Mouse (Mus musculus): ENCODE measurements at regions not wholly inside any gene's neighbourhood (a gene's known extent, or its start where the extent isn't known, plus 50 kb on each side); places are given as distances from the start of the nearest gene placed in this dataset.

DNA sequence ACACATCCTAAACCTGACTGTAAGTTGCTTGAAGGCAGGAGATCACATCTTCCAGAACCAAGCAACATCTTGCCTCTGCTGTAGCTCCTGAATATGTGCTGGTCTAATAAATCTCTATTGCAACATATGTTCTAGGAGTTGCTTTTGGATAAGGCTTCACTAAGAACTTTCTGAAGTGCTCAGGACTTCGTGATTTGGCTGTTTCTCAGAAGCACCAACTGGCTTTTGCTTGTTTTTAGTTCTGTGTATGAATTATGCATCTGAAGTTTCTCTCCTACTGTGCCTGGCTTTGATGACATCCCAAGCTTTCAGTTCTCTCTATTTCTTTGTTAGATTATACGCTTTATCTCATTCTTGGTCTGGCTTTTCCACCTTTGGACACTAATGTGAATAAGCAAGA is 122.2 kb upstream of the Dkk2 start:
- no peaks in the 10 kb centered on the region for H3K4me1 ChIP-seq (replicated peaks; ENCODE audit: control insufficient read depth, insufficient read depth, low read length)
- DNase-seq (ENCODE audit: low spot score) (no peak), ATAC-seq (replicated peaks; ENCODE audit: low FRiP score) (no peak)
- H3K4me3 ChIP-seq (ENCODE audit: low read depth, low read length) = no peak overlapping the region
- no peaks in the 10 kb centered on the region for H3K27me3 ChIP-seq (replicated peaks; ENCODE audit: control insufficient read depth, insufficient read depth, low read length)
- H3K27ac ChIP-seq (ENCODE audit: low read depth, low read length) = no peak overlapping the region
- no peaks in the 10 kb centered on the region for H3K36me3 ChIP-seq (ENCODE audit: control insufficient read depth, insufficient read depth, low read length)
- H3K9me3 ChIP-seq (ENCODE audit: control insufficient read depth, low read length) = no peaks in the 10 kb centered on the region; the same call in 1 of the 2 replicates
- H3K9ac ChIP-seq (ENCODE audit: low read depth, low read length) = no peak overlapping the region
- H3K4me2 ChIP-seq = no peak overlapping the region
- WGBS = 81% methylated on average over 2 of the region's 2 CpGs

DNA sequence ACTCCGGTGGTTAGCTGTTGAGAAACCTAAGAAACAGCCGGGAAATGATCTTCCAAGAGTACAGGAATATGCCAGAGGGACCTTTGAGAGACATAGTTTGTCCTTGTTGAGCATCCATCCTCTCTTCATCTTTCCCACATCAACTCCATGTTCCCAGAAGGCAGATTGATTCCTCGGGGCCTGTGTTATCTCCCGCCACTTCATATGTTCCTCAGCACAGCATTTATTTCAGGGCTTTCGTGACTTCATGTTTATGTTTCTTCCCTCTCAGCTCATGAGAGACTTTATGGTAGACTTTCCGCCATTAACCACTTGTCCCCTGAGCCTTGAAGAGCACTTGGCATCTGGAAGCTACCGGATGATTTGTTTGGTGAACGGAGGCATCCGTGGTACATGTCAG is 120.1 kb upstream of the Dkk2 start:
- H3K4me1 ChIP-seq (replicated peaks; ENCODE audit: control insufficient read depth, insufficient read depth, low read length) = no peaks in the 10 kb centered on the region
- H3K9ac ChIP-seq (ENCODE audit: low read depth, low read length) = no peak overlapping the region
- no peak overlapping the region for H3K27ac ChIP-seq (ENCODE audit: low read depth, low read length)
- no peaks in the 10 kb centered on the region for H3K27me3 ChIP-seq (replicated peaks; ENCODE audit: control insufficient read depth, insufficient read depth, low read length)
- ATAC-seq (replicated peaks; ENCODE audit: low FRiP score) = no peak
- no peak overlapping the region for H3K4me2 ChIP-seq
- H3K4me3 ChIP-seq (ENCODE audit: low read depth, low read length) = no peak overlapping the region
- no peaks in the 10 kb centered on the region for H3K36me3 ChIP-seq (ENCODE audit: control insufficient read depth, insufficient read depth, low read length)
- DNase-seq (ENCODE audit: low spot score) = no peak
- H3K9me3 ChIP-seq (ENCODE audit: control insufficient read depth, low read length) = no peaks in the 10 kb centered on the region; the same call in 1 of the 2 replicates
- WGBS = 86% methylated on average over 9 of the region's 9 CpGs

DNA sequence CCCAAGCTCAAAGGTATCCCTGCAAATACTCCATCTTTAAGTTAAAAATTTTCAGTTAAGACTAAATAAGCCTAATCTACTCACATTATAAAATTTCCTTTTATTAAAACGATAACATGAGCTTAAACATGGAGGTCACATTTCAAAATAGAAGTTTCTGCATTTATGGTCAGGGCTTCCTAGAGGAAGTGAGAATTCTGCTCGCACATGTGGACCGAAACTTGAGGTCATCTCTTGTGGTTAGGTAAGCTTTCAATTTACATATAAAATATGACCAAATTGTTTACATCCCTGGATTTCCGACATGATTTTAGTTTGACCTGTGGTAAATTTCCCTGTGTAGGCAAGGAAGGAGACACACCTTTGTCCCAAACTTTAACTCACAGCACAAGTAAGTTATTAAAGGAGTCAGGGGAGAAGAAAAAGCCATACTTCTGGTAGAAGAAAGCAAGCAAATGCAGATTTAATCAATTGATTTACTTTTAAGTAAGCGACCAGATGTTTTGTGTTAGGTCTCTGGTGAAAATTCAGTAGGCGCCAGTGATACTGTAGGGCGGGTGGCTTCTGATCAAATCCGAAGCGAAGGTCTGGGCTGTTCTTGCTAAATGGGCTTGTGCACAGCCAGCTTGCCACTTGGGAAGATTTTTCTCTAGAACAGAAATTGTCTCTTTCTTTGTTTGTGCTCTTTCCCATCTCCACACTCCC is 119.5 kb upstream of the Dkk2 start:
- ATAC-seq (replicated peaks; ENCODE audit: low FRiP score) (no peak), DNase-seq (ENCODE audit: low spot score) (no peak)
- WGBS = 81% methylated on average over 9 of the region's 9 CpGs
- Histone ChIP-seq H3K36me3 (ENCODE audit: control insufficient read depth, insufficient read depth, low read length) (no peaks in the 10 kb centered on the region), H3K4me2 (no peak overlapping the region), H3K4me1 (replicated peaks; ENCODE audit: control insufficient read depth, insufficient read depth, low read length) (no peaks in the 10 kb centered on the region), H3K27ac (ENCODE audit: low read depth, low read length) (no peak overlapping the region), H3K9me3 (ENCODE audit: control insufficient read depth, low read length) (no peaks in the 10 kb centered on the region; the same call in 1 of the 2 replicates), H3K27me3 (replicated peaks; ENCODE audit: control insufficient read depth, insufficient read depth, low read length) (no peaks in the 10 kb centered on the region), H3K4me3 (ENCODE audit: low read depth, low read length) (no peak overlapping the region), H3K9ac (ENCODE audit: low read depth, low read length) (no peak overlapping the region)

DNA sequence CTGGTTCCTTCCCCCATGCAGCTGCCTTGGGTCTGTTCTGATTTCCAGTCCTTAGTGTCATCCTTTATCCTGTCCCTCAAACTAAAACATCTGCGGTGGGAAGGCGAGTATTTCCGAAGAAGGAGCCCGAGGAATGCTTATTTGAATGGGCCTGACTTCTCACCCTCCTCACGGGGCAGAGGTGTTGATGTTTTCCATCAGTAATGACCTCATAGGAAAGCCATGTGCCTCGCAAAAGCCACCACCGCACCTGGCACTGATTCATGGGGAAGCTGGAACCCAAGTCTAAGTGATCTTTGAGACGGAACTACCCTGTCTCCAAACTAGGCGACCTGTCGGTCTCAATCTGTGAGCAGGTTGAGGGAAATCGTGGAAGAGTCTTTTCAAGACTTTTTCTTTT is 117.8 kb upstream of the Dkk2 start:
- Histone ChIP-seq H3K4me1 (replicated peaks; ENCODE audit: control insufficient read depth, insufficient read depth, low read length) (no peaks in the 10 kb centered on the region), H3K4me3 (ENCODE audit: low read depth, low read length) (no peak overlapping the region), H3K27me3 (replicated peaks; ENCODE audit: control insufficient read depth, insufficient read depth, low read length) (no peaks in the 10 kb centered on the region), H3K9ac (ENCODE audit: low read depth, low read length) (no peak overlapping the region), H3K9me3 (ENCODE audit: control insufficient read depth, low read length) (no peaks in the 10 kb centered on the region; the same call in 1 of the 2 replicates), H3K4me2 (no peak overlapping the region), H3K27ac (ENCODE audit: low read depth, low read length) (no peak overlapping the region), H3K36me3 (ENCODE audit: control insufficient read depth, insufficient read depth, low read length) (no peaks in the 10 kb centered on the region)
- 67% methylated on average over 11 of the region's 11 CpGs for WGBS
- no peak for ATAC-seq (replicated peaks; ENCODE audit: low FRiP score)
- DNase-seq (ENCODE audit: low spot score) = no peak

DNA sequence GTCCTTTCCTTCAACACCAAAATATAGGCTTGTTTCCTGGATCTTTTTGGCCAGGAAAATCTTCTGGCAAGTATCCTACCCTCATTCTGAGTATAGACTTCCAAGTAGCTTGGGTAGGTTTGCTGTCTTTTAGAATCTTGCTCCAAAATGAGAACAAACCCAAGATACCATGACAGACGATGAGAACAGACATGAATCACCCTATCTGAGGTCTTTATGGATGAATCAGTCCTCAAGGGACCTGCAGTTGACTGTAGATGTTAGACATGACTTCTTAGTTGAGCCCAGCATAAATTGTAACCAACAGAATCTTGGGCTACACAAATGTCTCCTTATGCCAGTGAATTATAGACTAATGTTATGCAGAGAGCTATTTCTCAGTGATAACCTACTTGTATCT is 114.3 kb upstream of the Dkk2 start:
- no peaks in the 10 kb centered on the region for H3K4me1 ChIP-seq (replicated peaks; ENCODE audit: control insufficient read depth, insufficient read depth, low read length)
- DNase-seq (ENCODE audit: low spot score) (no peak), ATAC-seq (replicated peaks; ENCODE audit: low FRiP score) (no peak)
- H3K27me3 ChIP-seq (replicated peaks; ENCODE audit: control insufficient read depth, insufficient read depth, low read length) = no peaks in the 10 kb centered on the region
- H3K4me3 ChIP-seq (ENCODE audit: low read depth, low read length) = no peak overlapping the region
- 74% methylated on average over 1 of the region's 1 CpGs for WGBS
- H3K27ac ChIP-seq (ENCODE audit: low read depth, low read length) = no peak overlapping the region
- no peak overlapping the region for H3K4me2 ChIP-seq
- H3K36me3 ChIP-seq (ENCODE audit: control insufficient read depth, insufficient read depth, low read length) = no peaks in the 10 kb centered on the region
- no peak overlapping the region for H3K9ac ChIP-seq (ENCODE audit: low read depth, low read length)
- 0 out of 2 replicates have a peak, but pooled peaks cover 2% of the 10 kb centered on the region for H3K9me3 ChIP-seq (ENCODE audit: control insufficient read depth, low read length)

DNA sequence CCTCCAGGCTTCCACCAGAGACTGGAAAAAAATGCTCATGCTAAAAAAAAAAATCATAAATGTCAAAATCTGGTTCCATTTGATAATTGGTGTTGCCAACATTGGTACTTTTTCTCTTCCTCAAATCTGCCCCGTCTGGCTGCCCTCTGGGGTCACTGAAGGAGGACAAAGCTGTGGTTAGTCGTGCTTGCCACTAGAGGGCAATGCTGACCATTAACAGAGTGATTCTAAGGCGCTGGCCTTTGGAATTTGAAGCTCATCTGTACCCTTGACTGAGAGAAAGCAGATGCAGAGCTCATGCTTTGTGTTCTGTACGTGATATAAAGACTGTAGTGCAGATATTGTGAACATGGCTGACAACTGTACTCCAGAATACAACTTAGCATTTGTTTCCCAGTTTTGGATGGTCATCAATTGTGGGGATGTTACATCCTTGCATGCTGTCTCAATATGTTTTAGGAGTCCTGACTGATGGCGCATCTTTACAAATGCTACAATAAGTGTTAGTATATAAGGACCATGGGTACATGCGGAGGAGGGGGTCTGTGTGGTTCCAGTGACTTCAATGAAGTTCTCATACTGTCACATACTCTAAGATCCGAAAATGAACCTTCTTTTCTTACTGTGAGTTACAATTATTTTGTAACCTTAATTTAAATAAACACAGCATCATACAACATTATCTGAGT is 109.0 kb upstream of the Dkk2 start:
- Histone ChIP-seq H3K4me1 (replicated peaks; ENCODE audit: control insufficient read depth, insufficient read depth, low read length) (no peaks in the 10 kb centered on the region), H3K4me2 (no peak overlapping the region), H3K36me3 (ENCODE audit: control insufficient read depth, insufficient read depth, low read length) (no peaks in the 10 kb centered on the region), H3K27ac (ENCODE audit: low read depth, low read length) (no peak overlapping the region), H3K9me3 (ENCODE audit: control insufficient read depth, low read length) (0 out of 2 replicates have a peak, but pooled peaks cover 2% of the 10 kb centered on the region), H3K27me3 (replicated peaks; ENCODE audit: control insufficient read depth, insufficient read depth, low read length) (no peaks in the 10 kb centered on the region), H3K9ac (ENCODE audit: low read depth, low read length) (no peak overlapping the region), H3K4me3 (ENCODE audit: low read depth, low read length) (no peak overlapping the region)
- DNase-seq (ENCODE audit: low spot score) (no peak), ATAC-seq (replicated peaks; ENCODE audit: low FRiP score) (no peak)
- 37% methylated on average over 7 of the region's 7 CpGs for WGBS

DNA sequence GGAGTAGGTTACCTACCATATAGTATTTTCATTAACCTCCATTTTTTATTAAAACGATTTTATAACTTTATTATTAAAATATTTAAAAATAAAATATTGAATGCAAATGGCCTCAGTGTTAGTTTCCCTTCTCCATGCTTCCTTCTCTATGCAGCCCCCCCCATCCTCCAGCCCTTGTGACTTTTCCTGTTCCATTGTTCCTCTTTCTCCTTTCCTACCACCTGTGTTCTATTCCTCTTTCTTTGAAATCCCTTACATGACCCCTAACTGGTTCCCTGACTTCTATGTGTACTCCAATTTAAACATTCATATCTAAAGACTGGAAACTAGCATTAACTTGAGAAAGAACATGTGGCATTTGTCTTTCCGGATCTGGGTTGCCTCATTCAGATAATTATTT is 101.8 kb upstream of the Dkk2 start:
- Histone ChIP-seq H3K4me1 (replicated peaks; ENCODE audit: control insufficient read depth, insufficient read depth, low read length) (no peaks in the 10 kb centered on the region), H3K4me3 (ENCODE audit: low read depth, low read length) (no peak overlapping the region), H3K9me3 (ENCODE audit: control insufficient read depth, low read length) (no peaks in the 10 kb centered on the region), H3K9ac (ENCODE audit: low read depth, low read length) (no peak overlapping the region), H3K27me3 (replicated peaks; ENCODE audit: control insufficient read depth, insufficient read depth, low read length) (no peaks in the 10 kb centered on the region), H3K4me2 (no peak overlapping the region), H3K27ac (ENCODE audit: low read depth, low read length) (no peak overlapping the region), H3K36me3 (ENCODE audit: control insufficient read depth, insufficient read depth, low read length) (no peaks in the 10 kb centered on the region)
- 79% methylated on average over 2 of the region's 2 CpGs for WGBS
- ATAC-seq (replicated peaks; ENCODE audit: low FRiP score) (no peak), DNase-seq (ENCODE audit: low spot score) (no peak)

DNA sequence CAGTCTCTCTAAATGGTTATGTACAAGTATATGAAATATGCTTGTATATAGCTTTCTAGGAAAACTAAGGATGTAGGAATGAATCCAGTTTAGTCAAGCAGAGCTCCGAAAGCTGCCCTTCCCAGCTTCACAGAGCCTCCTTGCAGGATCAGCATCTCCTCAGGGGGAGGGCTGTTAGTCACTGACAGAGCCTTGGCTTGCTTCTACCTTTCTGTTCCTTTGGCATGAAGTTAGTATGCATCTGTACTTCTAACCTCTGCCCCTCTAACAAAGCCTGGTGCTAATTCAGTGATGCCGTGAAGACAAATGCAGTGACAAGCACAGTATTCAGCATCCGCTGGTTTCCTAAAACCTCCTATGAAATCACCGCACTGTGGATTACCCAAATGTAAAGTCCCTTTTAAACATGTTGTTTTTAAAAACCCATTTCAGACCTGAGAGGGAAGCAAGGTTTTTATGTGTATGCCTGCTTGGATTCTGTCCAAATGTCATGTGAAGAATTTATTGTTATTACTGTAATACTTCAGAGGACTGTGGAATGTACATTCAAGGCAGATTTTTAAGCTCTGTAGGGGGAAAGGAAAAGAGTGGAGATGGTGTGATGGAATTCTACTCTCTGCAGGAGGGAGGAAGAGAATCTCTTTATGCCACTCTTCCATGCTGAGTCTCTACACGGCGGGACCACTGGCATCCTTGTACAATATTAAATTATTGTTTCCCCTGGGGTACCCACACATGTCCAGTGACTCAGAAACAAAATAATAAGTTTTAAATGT is 86.1 kb upstream of the Dkk2 start:
- no peak for DNase-seq (ENCODE audit: low spot score)
- 86% methylated on average over 6 of the region's 6 CpGs for WGBS
- Histone ChIP-seq H3K27me3 (replicated peaks; ENCODE audit: control insufficient read depth, insufficient read depth, low read length) (no peaks in the 10 kb centered on the region), H3K9ac (ENCODE audit: low read depth, low read length) (no peak overlapping the region), H3K36me3 (ENCODE audit: control insufficient read depth, insufficient read depth, low read length) (no peaks in the 10 kb centered on the region), H3K27ac (ENCODE audit: low read depth, low read length) (no peak overlapping the region), H3K9me3 (ENCODE audit: control insufficient read depth, low read length) (no peaks in the 10 kb centered on the region), H3K4me2 (no peak overlapping the region), H3K4me1 (replicated peaks; ENCODE audit: control insufficient read depth, insufficient read depth, low read length) (no peaks in the 10 kb centered on the region), H3K4me3 (ENCODE audit: low read depth, low read length) (no peak overlapping the region)
- ATAC-seq (replicated peaks; ENCODE audit: low FRiP score) = no peak

All from liver, embryonic 11.5 days (tissue).